Mouse (Mus musculus): ENCODE data around the gene Btc. TPM values are rescaled to one million over a fixed set of nuclear protein-coding genes. Genes with fewer than 3 reads are reported as not detected.

The Btc gene
- polyA plus RNA-seq (2014; fragmentation: Nextera tagmentation; extraction: Ambion mirVana) = 1.7 and 2.2 TPM in 2 replicates

GRCm38 (mm10) chr5:91402339-91403211 lies at the start of gene Btc:
Gene Btc, minus strand, starts transcription at chr5:91402994.
- Histone ChIP-seq H3K4me1 (ENCODE audit: control insufficient read depth in 2 of 2, insufficient read depth in 2 of 2, low read length in 2 of 2) (no peaks in the 10 kb centered on the region; a peak in 1 of 4 replicates), H3K9ac (ENCODE audit: low read length) (peak within 1 kb of the TSS; percentile 85), H3K27me3 (ENCODE audit: control insufficient read depth, insufficient read depth, low read length) (no peaks in the 10 kb centered on the region), H3K4me3 (ENCODE audit: control insufficient read depth in 1 of 2, insufficient read depth in 1 of 2, low read depth in 1 of 2, low read length in 2 of 2) (peak within 1 kb of the TSS; percentile 55 to 65), H3K36me3 (ENCODE audit: control insufficient read depth, insufficient read depth, low read length) (no peaks in the 10 kb centered on the region), H3K27ac (replicated peaks in 1 of 2; ENCODE audit: control insufficient read depth in 1 of 2, insufficient read depth in 1 of 2, low read depth in 2 of 2, low read length in 2 of 2) (peak within 1 kb of the TSS in 1 of 2 experiments; percentile 41; a peak in 1 of 4 replicates), H3K9me3 (ENCODE audit: control insufficient read depth, low read length) (no peaks in the 10 kb centered on the region), H3K4me2 (ENCODE audit: low read length) (peak within 1 kb of the TSS; percentile 81)
- 7% methylated on average over 19 of the region's 19 CpGs for WGBS
- ATAC-seq (ENCODE audit: insufficient number of reproducible peaks, insufficient read depth, low FRiP score, low read depth) = peak; percentile 64; the same call in 1 of the 2 replicates

GRCm38 (mm10) chr5:91444981-91445517 lies 42.3 kb upstream of the Btc start:
- peak; percentile 64 for ATAC-seq (ENCODE audit: insufficient number of reproducible peaks, insufficient read depth, low FRiP score, low read depth)
- Histone ChIP-seq H3K36me3 (ENCODE audit: control insufficient read depth, insufficient read depth, low read length) (no peaks in the 10 kb centered on the region), H3K4me1 (ENCODE audit: control insufficient read depth in 2 of 2, insufficient read depth in 2 of 2, low read length in 2 of 2) (no peaks in the 10 kb centered on the region), H3K4me3 (ENCODE audit: control insufficient read depth in 1 of 2, insufficient read depth in 1 of 2, low read depth in 1 of 2, low read length in 2 of 2) (no peak overlapping the region), H3K9me3 (ENCODE audit: control insufficient read depth, low read length) (no peaks in the 10 kb centered on the region), H3K27ac (replicated peaks in 1 of 2; ENCODE audit: control insufficient read depth in 1 of 2, insufficient read depth in 1 of 2, low read depth in 2 of 2, low read length in 2 of 2) (no peak overlapping the region), H3K4me2 (ENCODE audit: low read length) (no peak overlapping the region), H3K9ac (ENCODE audit: low read length) (no peak overlapping the region), H3K27me3 (ENCODE audit: control insufficient read depth, insufficient read depth, low read length) (no peaks in the 10 kb centered on the region)
- WGBS = 22% methylated on average over 3 of the region's 3 CpGs

DNA sequence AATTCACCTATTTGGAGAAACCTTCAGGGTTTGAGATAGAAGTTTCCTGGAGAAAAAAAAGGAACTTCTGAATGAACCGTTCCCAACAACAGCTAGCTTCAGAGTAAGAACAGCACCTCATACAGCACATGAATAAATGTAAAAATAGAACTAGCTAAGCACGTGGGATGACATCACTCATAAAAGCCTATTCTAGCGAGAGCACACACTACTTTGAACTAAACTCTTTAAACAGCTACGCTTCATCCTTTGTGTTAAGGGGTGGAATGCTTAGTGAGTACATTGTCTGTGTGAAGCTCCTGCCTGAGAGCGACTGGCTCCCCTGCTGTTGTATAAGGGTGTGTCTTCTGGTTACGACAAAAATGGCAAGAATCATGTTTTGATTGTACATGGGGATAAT lies 33.8 kb upstream of the Btc start:
- peak; percentile 55; the same call in 1 of the 2 replicates for ATAC-seq (ENCODE audit: insufficient number of reproducible peaks, insufficient read depth, low FRiP score, low read depth)

GRCm38 (mm10) chr5:91434723-91435658 lies 32.2 kb upstream of the Btc start:
- H3K4me1 ChIP-seq (ENCODE audit: control insufficient read depth in 2 of 2, insufficient read depth in 2 of 2, low read length in 2 of 2) = peaks cover 3 to 11% of the 10 kb centered on the region in 2 experiments; a peak in 1 of 4 replicates
- H3K36me3 ChIP-seq (ENCODE audit: control insufficient read depth, insufficient read depth, low read length) = no peaks in the 10 kb centered on the region
- no peaks in the 10 kb centered on the region for H3K9me3 ChIP-seq (ENCODE audit: control insufficient read depth, low read length)
- H3K27ac ChIP-seq (replicated peaks in 1 of 2; ENCODE audit: control insufficient read depth in 1 of 2, insufficient read depth in 1 of 2, low read depth in 2 of 2, low read length in 2 of 2) = no peak overlapping the region
- H3K9ac ChIP-seq (ENCODE audit: low read length) = no peak overlapping the region
- no peak overlapping the region for H3K4me2 ChIP-seq (ENCODE audit: low read length)
- H3K27me3 ChIP-seq (ENCODE audit: control insufficient read depth, insufficient read depth, low read length) = no peaks in the 10 kb centered on the region
- no peak for ATAC-seq (ENCODE audit: insufficient number of reproducible peaks, insufficient read depth, low FRiP score, low read depth)
- H3K4me3 ChIP-seq (ENCODE audit: control insufficient read depth in 1 of 2, insufficient read depth in 1 of 2, low read depth in 1 of 2, low read length in 2 of 2) = no peak overlapping the region
- 52% methylated on average over 6 of the region's 6 CpGs for WGBS

More for the DNA sequence above, 33.8 kb upstream of the Btc start:
- no peaks in the 10 kb centered on the region for H3K9me3 ChIP-seq (ENCODE audit: control insufficient read depth, low read length)
- no peaks in the 10 kb centered on the region for H3K27me3 ChIP-seq (ENCODE audit: control insufficient read depth, insufficient read depth, low read length)
- peak overlapping the region; percentile 36 for H3K4me2 ChIP-seq (ENCODE audit: low read length)
- H3K36me3 ChIP-seq (ENCODE audit: control insufficient read depth, insufficient read depth, low read length) = no peaks in the 10 kb centered on the region
- H3K4me1 ChIP-seq (ENCODE audit: control insufficient read depth in 2 of 2, insufficient read depth in 2 of 2, low read length in 2 of 2) = peaks cover 3 to 11% of the 10 kb centered on the region in 2 experiments; a peak in 1 of 4 replicates
- H3K4me3 ChIP-seq (ENCODE audit: control insufficient read depth in 1 of 2, insufficient read depth in 1 of 2, low read depth in 1 of 2, low read length in 2 of 2) = no peak overlapping the region
- 28% methylated on average over 6 of the region's 6 CpGs for WGBS
- peak overlapping the region in 1 of 2 experiments; percentile 57; a peak in 1 of 4 replicates for H3K27ac ChIP-seq (replicated peaks in 1 of 2; ENCODE audit: control insufficient read depth in 1 of 2, insufficient read depth in 1 of 2, low read depth in 2 of 2, low read length in 2 of 2)
- no peak overlapping the region for H3K9ac ChIP-seq (ENCODE audit: low read length)

GRCm38 (mm10) chr5:91428547-91428946 lies 25.8 kb upstream of the Btc start:
- Histone ChIP-seq H3K36me3 (ENCODE audit: control insufficient read depth, insufficient read depth, low read length) (no peaks in the 10 kb centered on the region), H3K4me2 (ENCODE audit: low read length) (no peak overlapping the region), H3K27me3 (ENCODE audit: control insufficient read depth, insufficient read depth, low read length) (no peaks in the 10 kb centered on the region), H3K9ac (ENCODE audit: low read length) (no peak overlapping the region), H3K9me3 (ENCODE audit: control insufficient read depth, low read length) (no peaks in the 10 kb centered on the region), H3K27ac (replicated peaks in 1 of 2; ENCODE audit: control insufficient read depth in 1 of 2, insufficient read depth in 1 of 2, low read depth in 2 of 2, low read length in 2 of 2) (no peak overlapping the region), H3K4me3 (ENCODE audit: control insufficient read depth in 1 of 2, insufficient read depth in 1 of 2, low read depth in 1 of 2, low read length in 2 of 2) (no peak overlapping the region), H3K4me1 (ENCODE audit: control insufficient read depth in 2 of 2, insufficient read depth in 2 of 2, low read length in 2 of 2) (no peaks in the 10 kb centered on the region)
- WGBS = 75% methylated on average over 8 of the region's 8 CpGs
- no peak for ATAC-seq (ENCODE audit: insufficient number of reproducible peaks, insufficient read depth, low FRiP score, low read depth)

- peaks cover 0 to 4% of the 10 kb centered on the region in 2 experiments; a peak in 1 of 4 replicates for H3K4me1 ChIP-seq (ENCODE audit: control insufficient read depth in 2 of 2, insufficient read depth in 2 of 2, low read length in 2 of 2)
- H3K27me3 ChIP-seq (ENCODE audit: control insufficient read depth, insufficient read depth, low read length) = no peaks in the 10 kb centered on the region
- ATAC-seq (ENCODE audit: insufficient number of reproducible peaks, insufficient read depth, low FRiP score, low read depth) = 0 out of 2 replicates have a peak, but pooled peaks have one; percentile 59
- H3K4me3 ChIP-seq (ENCODE audit: control insufficient read depth in 1 of 2, insufficient read depth in 1 of 2, low read depth in 1 of 2, low read length in 2 of 2) = no peak overlapping the region
- H3K27ac ChIP-seq (replicated peaks in 1 of 2; ENCODE audit: control insufficient read depth in 1 of 2, insufficient read depth in 1 of 2, low read depth in 2 of 2, low read length in 2 of 2) = peak overlapping the region; percentile 72 to 77
- no peak overlapping the region; the same call in 1 of the 2 replicates for H3K4me2 ChIP-seq (ENCODE audit: low read length)
- no peaks in the 10 kb centered on the region for H3K36me3 ChIP-seq (ENCODE audit: control insufficient read depth, insufficient read depth, low read length)
- 43% methylated on average over 8 of the region's 8 CpGs for WGBS
- peaks cover 6% of the 10 kb centered on the region; the same call in 1 of the 2 replicates for H3K9me3 ChIP-seq (ENCODE audit: control insufficient read depth, low read length)
- H3K9ac ChIP-seq (ENCODE audit: low read length) = no peak overlapping the region
Observed at GRCm38 (mm10) chr5:91413814-91414213, 11.0 kb upstream of the Btc start.

DNA sequence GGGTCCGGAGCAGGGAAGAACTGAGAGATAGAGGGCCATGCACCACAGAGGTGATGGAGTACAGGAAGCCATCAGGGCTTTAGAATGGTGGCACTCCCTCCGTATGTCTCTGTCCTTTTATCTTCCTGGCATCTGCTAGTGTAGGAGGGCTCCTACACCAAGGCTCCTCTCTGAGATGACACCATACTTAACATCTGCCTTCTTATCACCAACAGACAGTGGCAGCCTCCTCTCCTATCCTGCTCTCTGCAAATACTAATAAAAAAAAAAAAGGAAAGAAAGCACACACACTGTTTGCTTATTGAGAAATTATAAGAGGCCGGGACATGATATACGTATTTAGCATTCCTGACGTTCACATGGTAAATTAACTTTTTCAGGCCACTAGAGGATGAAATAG lies 1.5 kb upstream of the Btc start:
- no peak for ATAC-seq (ENCODE audit: insufficient number of reproducible peaks, insufficient read depth, low FRiP score, low read depth)
- no peaks in the 10 kb centered on the region for H3K9me3 ChIP-seq (ENCODE audit: control insufficient read depth, low read length)
- no peak overlapping the region for H3K27ac ChIP-seq (replicated peaks in 1 of 2; ENCODE audit: control insufficient read depth in 1 of 2, insufficient read depth in 1 of 2, low read depth in 2 of 2, low read length in 2 of 2)
- no peaks in the 10 kb centered on the region for H3K36me3 ChIP-seq (ENCODE audit: control insufficient read depth, insufficient read depth, low read length)
- no peak overlapping the region for H3K4me2 ChIP-seq (ENCODE audit: low read length)
- 81% methylated on average over 5 of the region's 5 CpGs for WGBS
- no peak overlapping the region for H3K4me3 ChIP-seq (ENCODE audit: control insufficient read depth in 1 of 2, insufficient read depth in 1 of 2, low read depth in 1 of 2, low read length in 2 of 2)
- no peaks in the 10 kb centered on the region; a peak in 1 of 4 replicates for H3K4me1 ChIP-seq (ENCODE audit: control insufficient read depth in 2 of 2, insufficient read depth in 2 of 2, low read length in 2 of 2)
- no peaks in the 10 kb centered on the region for H3K27me3 ChIP-seq (ENCODE audit: control insufficient read depth, insufficient read depth, low read length)
- no peak overlapping the region for H3K9ac ChIP-seq (ENCODE audit: low read length)
